Mouse (Mus musculus): ENCODE results near the gene Csk.

GRCm38 (mm10) chr9:57624295-57624694 is 29.1 kb downstream of the Csk start:
- TF ChIP-seq CTCF (IDR thresholded peaks at IDR 0.05; ENCODE audit: insufficient read depth, low read length) (no peak), POLR2A (IDR thresholded peaks at IDR 0.05; ENCODE audit: borderline replicate concordance, extremely low read depth, low read depth, low read length) (no peak)

All from lung, adult 2 months (tissue).